Mouse (Mus musculus): ENCODE data around the gene Zfp780b.
"Not testable (repeated sequence)": the region's sequence is repeated elsewhere in the genome, so short reads cannot be mapped to it uniquely, and the experiment has no call there.

Gene Zfp780b

GRCm38 (mm10) chr7:27978683-27979528 lies at the start of gene Zfp780b:
TSS of gene Zfp780b (minus strand) at chr7:27979171.
- in situ Hi-C loops (cut with MseI, MboI) = no loop called here

GRCm38 (mm10) chr7:28014445-28014810 lies 35.5 kb upstream of the Zfp780b start:
- in situ Hi-C loops (cut with MseI, MboI) = no loop called here

- in situ Hi-C loops (cut with MseI, MboI) = no loop called here
Measured at GRCm38 (mm10) chr7:28013549-28014444, 34.8 kb upstream of the Zfp780b start, which contains the start of gene Zfp850. TSS of gene Zfp850 (minus strand) at chr7:28014115.

GRCm38 (mm10) chr7:28010271-28010670 lies 31.3 kb upstream of the Zfp780b start:
- in situ Hi-C loops (cut with MseI, MboI) = no loop called here

GRCm38 (mm10) chr7:27982197-27982596 lies 3.2 kb upstream of the Zfp780b start:
- in situ Hi-C loops (cut with MseI, MboI) = no loop called here

- in situ Hi-C loops (cut with MseI, MboI) = not testable (repeated sequence)
Measured at GRCm38 (mm10) chr7:27949451-27949850, 29.5 kb downstream of the Zfp780b start.

GRCm38 (mm10) chr7:27941869-27942268 lies 37.1 kb downstream of the Zfp780b start:
- in situ Hi-C loops (cut with MseI, MboI) = not testable (repeated sequence)

- in situ Hi-C loops (cut with MseI, MboI) = not testable (repeated sequence)
Measured at GRCm38 (mm10) chr7:27933800-27934158, 45.2 kb downstream of the Zfp780b start.

GRCm38 (mm10) chr7:27933050-27933799 lies 45.7 kb downstream of the Zfp780b start:
- in situ Hi-C loops (cut with MseI, MboI) = no loop called here

GRCm38 (mm10) chr7:27928818-27929695 lies 49.9 kb downstream of the Zfp780b start, which contains the start of gene Zfp974:
TSS of gene Zfp974 (minus strand) at chr7:27929460.
- in situ Hi-C loops (cut with MseI, MboI) = no loop called here

- in situ Hi-C loops (cut with MseI, MboI) = not testable (repeated sequence)
Measured at GRCm38 (mm10) chr7:27927041-27927440, 51.9 kb downstream of the Zfp780b start.

GRCm38 (mm10) chr7:27910952-27911351 lies 68.0 kb downstream of the Zfp780b start:
- in situ Hi-C loops (cut with MseI, MboI) = not testable (repeated sequence)
